ENCODE assay signal across 8 mouse cellular contexts in the genomic region with DNA sequence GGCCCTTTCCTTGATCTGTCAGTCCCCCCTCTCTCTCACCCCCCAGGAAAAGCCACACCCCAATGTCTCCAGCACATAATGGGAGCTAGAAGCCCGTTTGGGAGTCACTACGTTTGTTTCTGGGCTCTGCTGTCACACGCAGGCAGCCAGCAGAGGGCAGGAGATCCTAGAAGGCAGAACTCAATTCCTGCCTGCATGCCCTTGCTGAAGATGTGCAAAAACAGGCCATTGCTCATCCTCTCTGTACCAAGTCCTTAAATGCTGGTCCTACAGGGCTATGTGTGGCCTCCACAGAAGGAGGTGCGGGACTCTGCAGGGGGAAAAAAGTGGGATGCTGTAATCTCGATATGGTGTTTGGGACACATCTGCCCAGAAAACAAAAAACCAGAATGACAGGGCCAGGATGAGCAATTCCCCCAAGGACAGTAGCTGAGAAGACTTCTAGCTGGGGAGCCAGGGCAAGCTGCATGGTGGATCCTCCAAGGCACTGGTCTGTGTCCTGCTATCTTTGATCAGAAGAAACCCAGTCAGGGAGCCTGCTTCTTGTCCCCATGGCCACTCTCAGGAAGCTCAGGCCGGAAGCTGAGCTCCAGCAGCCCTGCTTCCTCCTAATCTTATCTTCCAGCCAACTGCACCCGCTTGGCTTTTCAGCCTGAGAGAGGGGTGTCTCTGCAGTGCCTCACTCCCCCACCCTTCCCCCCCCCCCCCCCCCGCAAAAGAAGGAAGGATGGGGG. TPM values are rescaled to one million over a fixed set of nuclear protein-coding genes. Genes with fewer than 3 reads are reported as not detected.
DNase-seq lines count a peak whose midpoint lies in the region; ATAC-seq and TF ChIP-seq lines count a peak whose summit lies in the region.

No protein-coding gene starts in this region.

- no peak overlapping the region for H3K9ac ChIP-seq in intestine, embryonic 16.5 days (ENCODE audit: low read depth, low read length)

- no peaks in the 10 kb centered on the region for H3K27me3 ChIP-seq in intestine, embryonic 16.5 days (replicated peaks; ENCODE audit: control insufficient read depth, insufficient read depth, low read length)
- H3K27me3 ChIP-seq in midbrain, embryonic 10.5 days (ENCODE audit: low read depth, poor library complexity, severe bottlenecking), result no peaks in the 10 kb centered on the region

- intact Hi-C loops in gastrocnemius, postnatal 36 days (cut with DNase I), result loop anchor here (5.0 kb wide), 2 partner anchors 37 to 187 kb away; no protein-coding TSS in a partner anchor
- intact Hi-C loops in left cerebral cortex, postnatal 4 days (cut with DNase I), result loop anchor here (2.0 kb wide), 1 partner anchor 185 kb away; no protein-coding TSS in a partner anchor

- H3K36me3 ChIP-seq in intestine, embryonic 16.5 days (ENCODE audit: control insufficient read depth, insufficient read depth, low read length), result no peaks in the 10 kb centered on the region
- no peaks in the 10 kb centered on the region for H3K36me3 ChIP-seq in midbrain, embryonic 10.5 days

- TF ChIP-seq POLR2A in cortical plate, adult 2 months (IDR thresholded peaks at IDR 0.05; ENCODE audit: extremely low read depth, insufficient read depth, low read length), result no peak

- H3K9me3 ChIP-seq in intestine, embryonic 16.5 days (ENCODE audit: control insufficient read depth, low read length), result no peaks in the 10 kb centered on the region
- no peaks in the 10 kb centered on the region for H3K9me3 ChIP-seq in midbrain, embryonic 10.5 days (replicated peaks)

- DNase-seq in ovary, adult 18-20 months (ENCODE audit: low spot score), result peak; percentile 46
- no peak for DNase-seq in ovary, postnatal 10 days (ENCODE audit: low spot score)
- DNase-seq in gastrocnemius, postnatal 36 days, result peak; percentile 50 to 64
- DNase-seq in left cerebral cortex, postnatal 4 days, result peak; percentile 71
- peak; percentile 65 for DNase-seq in midbrain, embryonic 10.5 days (ENCODE audit: low spot score)
- peak; percentile 48 for DNase-seq in spleen, adult 12 weeks (ENCODE audit: low spot score)

- no peak for ATAC-seq in intestine, embryonic 16.5 days

- no peak overlapping the region for H3K27ac ChIP-seq in cortical plate, adult 2 months (ENCODE audit: insufficient read depth, low read length)
- H3K27ac ChIP-seq in intestine, embryonic 16.5 days (ENCODE audit: low read length), result 0 out of 2 replicates have a peak overlapping the region, but pooled peaks have one; percentile 19
- H3K27ac ChIP-seq in midbrain, embryonic 10.5 days (replicated peaks), result no peak overlapping the region; the same call in 1 of the 2 replicates

- H3K4me3 ChIP-seq in cortical plate, adult 2 months (ENCODE audit: insufficient read depth, low read length), result no peak overlapping the region
- no peak overlapping the region for H3K4me3 ChIP-seq in intestine, embryonic 16.5 days (ENCODE audit: low read length)
- H3K4me3 ChIP-seq in midbrain, embryonic 10.5 days, result no peak overlapping the region

- 29% methylated on average over 7 of the region's 8 CpGs for WGBS in intestine, embryonic 16.5 days
- 34% methylated on average over 7 of the region's 8 CpGs for WGBS in midbrain, embryonic 10.5 days

- peak; percentile 94 for TF ChIP-seq CTCF in cortical plate, adult 2 months (IDR thresholded peaks at IDR 0.05; ENCODE audit: extremely low read depth, insufficient read depth, low read length)

- no peaks in the 10 kb centered on the region for H3K4me1 ChIP-seq in cortical plate, adult 2 months (ENCODE audit: control insufficient read depth, insufficient read depth, low read length)
- peaks cover 54% of the 10 kb centered on the region for H3K4me1 ChIP-seq in intestine, embryonic 16.5 days (ENCODE audit: control insufficient read depth, insufficient read depth, low read length)
- H3K4me1 ChIP-seq in midbrain, embryonic 10.5 days, result peaks cover 53% of the 10 kb centered on the region

- H3K4me2 ChIP-seq in intestine, embryonic 16.5 days (ENCODE audit: low read depth, low read length), result no peak overlapping the region

RNA-seq across cellular contexts. Expression of a gene that starts 10.4 kb away (rescaled TPM):
- polyA plus RNA-seq in cortical plate, adult 2 months (2012; rRNA removed), result 0.33 and 0.34 TPM in 2 replicates
- under 1 TPM in 1 of 2 experiments, not detected in 1; 0.12 TPM for total RNA-seq in gastrocnemius, postnatal 36 days (2021)
- polyA plus RNA-seq in intestine, embryonic 16.5 days (2015; fragmentation: Nextera tagmentation; extraction: Ambion mirVana), result 0.37 TPM in 2 replicates
- 1 to 10 TPM; 1.4 to 2.1 TPM for total RNA-seq in left cerebral cortex, postnatal 4 days (2021)
- 0.10 TPM in 2 replicates for polyA plus RNA-seq in midbrain, embryonic 10.5 days (2016; fragmentation: Nextera tagmentation; extraction: Ambion mirVana)

RNA-seq across cellular contexts. Expression of a gene that starts 22.4 kb away (rescaled TPM):
- polyA plus RNA-seq in cortical plate, adult 2 months (2012; rRNA removed), result 36.1 and 36.5 TPM in 2 replicates
- 1 to 10 TPM; 1.7 to 1.9 TPM for total RNA-seq in gastrocnemius, postnatal 36 days (2021)
- polyA plus RNA-seq in intestine, embryonic 16.5 days (2015; fragmentation: Nextera tagmentation; extraction: Ambion mirVana), result 10.2 and 10.9 TPM in 2 replicates
- 10 to 100 TPM; 51.0 to 52.2 TPM for total RNA-seq in left cerebral cortex, postnatal 4 days (2021)
- 6.4 and 7.0 TPM in 2 replicates for polyA plus RNA-seq in midbrain, embryonic 10.5 days (2016; fragmentation: Nextera tagmentation; extraction: Ambion mirVana)

RNA-seq across cellular contexts. Expression of a gene that starts 36.4 kb away (rescaled TPM):
- polyA plus RNA-seq in cortical plate, adult 2 months (2012; rRNA removed), result 20.3 and 23.1 TPM in 2 replicates
- 1 to 10 TPM; 2.6 to 3.2 TPM for total RNA-seq in gastrocnemius, postnatal 36 days (2021)
- 24.0 and 35.6 TPM in 2 replicates for polyA plus RNA-seq in intestine, embryonic 16.5 days (2015; fragmentation: Nextera tagmentation; extraction: Ambion mirVana)
- 10 to 100 TPM; 17.8 to 18.7 TPM for total RNA-seq in left cerebral cortex, postnatal 4 days (2021)
- polyA plus RNA-seq in midbrain, embryonic 10.5 days (2016; fragmentation: Nextera tagmentation; extraction: Ambion mirVana), result 17.7 and 19.2 TPM in 2 replicates

RNA-seq across cellular contexts. Expression of a gene that starts 43.6 kb away (rescaled TPM):
- polyA plus RNA-seq in cortical plate, adult 2 months (2012; rRNA removed), result 0.40 and 0.61 TPM in 2 replicates
- total RNA-seq in gastrocnemius, postnatal 36 days (2021), result not detected
- 0.15 TPM in 1 of 2 replicates, not detected in the other for polyA plus RNA-seq in intestine, embryonic 16.5 days (2015; fragmentation: Nextera tagmentation; extraction: Ambion mirVana)
- under 1 TPM; 0.16 to 0.28 TPM for total RNA-seq in left cerebral cortex, postnatal 4 days (2021)
- 0.06 TPM in 1 of 2 replicates, not detected in the other for polyA plus RNA-seq in midbrain, embryonic 10.5 days (2016; fragmentation: Nextera tagmentation; extraction: Ambion mirVana)
